Comparison of ENCODE assay signal across 27 mouse cellular contexts in the genomic region with DNA sequence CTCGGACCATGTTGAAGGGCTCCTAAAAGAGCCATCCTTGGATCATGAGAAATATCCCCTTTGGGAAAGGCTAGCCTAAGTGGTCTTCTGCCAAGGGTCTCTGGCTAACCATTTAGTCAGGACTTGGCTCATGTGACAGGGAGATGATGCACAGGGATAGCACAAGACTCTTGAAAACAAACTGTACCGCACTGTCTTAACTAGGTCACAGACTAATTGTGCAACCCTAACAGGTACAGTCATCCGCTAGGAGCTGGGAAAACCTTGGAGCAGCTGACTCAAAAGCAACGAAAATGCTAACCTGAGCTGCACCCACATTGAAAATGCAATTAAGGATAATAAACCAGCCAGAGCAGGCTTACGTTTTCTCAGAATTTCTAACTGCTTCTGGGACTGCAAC. TPM values are rescaled to one million over a fixed set of nuclear protein-coding genes. Genes with fewer than 3 reads are reported as not detected.
DNase-seq lines count a peak whose midpoint lies in the region; ATAC-seq and TF ChIP-seq lines count a peak whose summit lies in the region.
"Had no signal": no experiment of that assay in that cellular context is flagged by ENCODE, and none has a peak within 500 bp of the region (broad histone marks: within the 10 kb centered on the region; RNA-seq: fewer than 3 reads in every experiment).

No protein-coding gene starts in this region.

- no peaks in the 10 kb centered on the region for H3K9me3 ChIP-seq in liver, embryonic 16.5 days (replicated peaks; ENCODE audit: control insufficient read depth, low read length)
- no peaks in the 10 kb centered on the region for H3K9me3 ChIP-seq in liver, embryonic 12.5 days (replicated peaks)
- no peaks in the 10 kb centered on the region for H3K9me3 ChIP-seq in ES-Bruce4 (replicated peaks; ENCODE audit: control insufficient read depth, insufficient read depth, low read length, poor library complexity, severe bottlenecking)
- H3K9me3 ChIP-seq: embryonic facial prominence, embryonic 12.5 days; intestine, embryonic 15.5 days; kidney, embryonic 15.5 days; lung, embryonic 15.5 days; megakaryocyte, embryonic 14.5 days; midbrain, embryonic 13.5 days; stomach, embryonic 15.5 days had no signal

- H3K79me2 ChIP-seq in heart, adult 2 months (replicated peaks; ENCODE audit: control insufficient read depth, insufficient read depth, low read length), result no peaks in the 10 kb centered on the region

- no peak for TF ChIP-seq CTCF in ES-Bruce4 (IDR thresholded peaks at IDR 0.05; ENCODE audit: low read depth, low read length)
- no peak for TF ChIP-seq CTCF in heart, adult 2 months (IDR thresholded peaks at IDR 0.05)

- no peak for TF ChIP-seq EP300 in ES-Bruce4 (IDR thresholded peaks at IDR 0.05; ENCODE audit: insufficient read depth, low read depth, low read length)
- TF ChIP-seq EP300 in heart, adult 2 months (IDR thresholded peaks at IDR 0.05; ENCODE audit: insufficient read depth, low read depth, low read length), result no peak

- H3K4me2 ChIP-seq in liver, embryonic 16.5 days (ENCODE audit: low read depth, low read length), result no peak overlapping the region
- H3K4me2 ChIP-seq in liver, embryonic 12.5 days, result no peak overlapping the region
- H3K4me2 ChIP-seq: embryonic facial prominence, embryonic 12.5 days; heart, embryonic 13.5 days; hindbrain, embryonic 14.5 days; intestine, embryonic 15.5 days; kidney, embryonic 15.5 days; limb, embryonic 12.5 days; lung, embryonic 15.5 days; midbrain, embryonic 13.5 days; stomach, embryonic 15.5 days had no signal

- H3K9ac ChIP-seq in liver, embryonic 16.5 days (ENCODE audit: low read depth, low read length), result no peak overlapping the region
- H3K9ac ChIP-seq in liver, embryonic 12.5 days, result no peak overlapping the region
- no peak overlapping the region for H3K9ac ChIP-seq in ES-Bruce4 (ENCODE audit: low read depth, poor library complexity, severe bottlenecking)
- no peak overlapping the region for H3K9ac ChIP-seq in heart, adult 2 months (ENCODE audit: low read depth, low read length)
- H3K9ac ChIP-seq: embryonic facial prominence, embryonic 12.5 days; heart, embryonic 13.5 days; hindbrain, embryonic 14.5 days; intestine, embryonic 15.5 days; kidney, embryonic 15.5 days; limb, embryonic 12.5 days; liver, embryonic 14.5 days; lung, embryonic 15.5 days; midbrain, embryonic 13.5 days; stomach, embryonic 15.5 days had no signal

- no peaks in the 10 kb centered on the region for H3K27me3 ChIP-seq in liver, embryonic 16.5 days (ENCODE audit: control insufficient read depth, insufficient read depth, low read depth, low read length)
- no peaks in the 10 kb centered on the region for H3K27me3 ChIP-seq in liver, embryonic 12.5 days (replicated peaks)
- no peaks in the 10 kb centered on the region for H3K27me3 ChIP-seq in ES-Bruce4 (ENCODE audit: control insufficient read depth, insufficient read depth, low read length, poor library complexity, severe bottlenecking)
- H3K27me3 ChIP-seq in heart, adult 2 months (ENCODE audit: control insufficient read depth, insufficient read depth, low read length), result no peaks in the 10 kb centered on the region
- H3K27me3 ChIP-seq: embryonic facial prominence, embryonic 12.5 days; heart, embryonic 13.5 days; intestine, embryonic 15.5 days; kidney, embryonic 15.5 days; limb, embryonic 12.5 days; lung, embryonic 15.5 days; megakaryocyte, embryonic 14.5 days; midbrain, embryonic 13.5 days; stomach, embryonic 15.5 days had no signal

- DNase-seq in adrenal gland, adult 8-10 months, result peak; percentile 41
- DNase-seq in adrenal gland, postnatal 10 days, result no peak
- peak; percentile 54 for DNase-seq in fat pad, adult 2 months (ENCODE audit: extremely low read depth, low read depth, low spot score)
- no peak for DNase-seq in kidney, adult 9 months
- DNase-seq in heart, adult 2 months, result no peak
- DNase-seq: cerebellum, adult 11-12 months; gastrocnemius, postnatal 14 days; heart, adult 11 months; heart, postnatal 14 days; kidney, postnatal 36 days had no signal

- 0 out of 2 replicates have a peak, but pooled peaks have one; percentile 32 for ATAC-seq in liver, embryonic 16.5 days (ENCODE audit: low read depth)
- no peak for ATAC-seq in liver, embryonic 12.5 days
- ATAC-seq: forebrain, embryonic 14.5 days; intestine, embryonic 15.5 days; midbrain, embryonic 13.5 days had no signal

- intact Hi-C loops in heart, adult 2 months (cut with DNase I), result no loop called here

- WGBS in liver, embryonic 16.5 days (ENCODE audit: insufficient replicate concordance), result 57% methylated on average over 5 of the region's 5 CpGs
- WGBS in liver, embryonic 12.5 days (ENCODE audit: insufficient replicate concordance), result 65% methylated on average over 5 of the region's 5 CpGs
- 64% methylated on average over 5 of the region's 5 CpGs for WGBS in heart, adult 2 months

- TF ChIP-seq POLR2A in ES-Bruce4 (IDR thresholded peaks at IDR 0.05; ENCODE audit: insufficient read depth, low read length), result no peak
- no peak for TF ChIP-seq POLR2A in heart, adult 2 months (IDR thresholded peaks at IDR 0.05; ENCODE audit: insufficient read depth, low read depth, low read length)

- no peaks in the 10 kb centered on the region for H3K4me1 ChIP-seq in liver, embryonic 16.5 days (ENCODE audit: control insufficient read depth, low read depth, low read length)
- H3K4me1 ChIP-seq in liver, embryonic 12.5 days, result no peaks in the 10 kb centered on the region
- H3K4me1 ChIP-seq in ES-Bruce4 (ENCODE audit: control insufficient read depth, insufficient read depth, low read length), result peaks cover 10% of the 10 kb centered on the region
- H3K4me1 ChIP-seq in heart, adult 2 months (ENCODE audit: control insufficient read depth, insufficient read depth, low read length), result peaks cover 3% of the 10 kb centered on the region; the same call in 1 of the 2 replicates
- H3K4me1 ChIP-seq: embryonic facial prominence, embryonic 12.5 days; intestine, embryonic 15.5 days; limb, embryonic 12.5 days; lung, embryonic 15.5 days; midbrain, embryonic 13.5 days; stomach, embryonic 15.5 days had no signal

- no peak overlapping the region for H3K4me3 ChIP-seq in liver, embryonic 16.5 days (ENCODE audit: low read depth, low read length)
- no peak overlapping the region for H3K4me3 ChIP-seq in liver, embryonic 12.5 days
- no peak overlapping the region for H3K4me3 ChIP-seq in ES-Bruce4 (ENCODE audit: low read depth, low read length)
- no peak overlapping the region for H3K4me3 ChIP-seq in heart, adult 2 months
- H3K4me3 ChIP-seq: embryonic facial prominence, embryonic 12.5 days; heart, embryonic 13.5 days; intestine, embryonic 15.5 days; kidney, embryonic 15.5 days; limb, embryonic 12.5 days; lung, embryonic 15.5 days; megakaryocyte, embryonic 14.5 days; midbrain, embryonic 13.5 days; stomach, embryonic 15.5 days had no signal

- no peak overlapping the region for H3K27ac ChIP-seq in liver, embryonic 16.5 days (ENCODE audit: low read length)
- H3K27ac ChIP-seq in liver, embryonic 12.5 days, result no peak overlapping the region
- H3K27ac ChIP-seq in ES-Bruce4 (ENCODE audit: insufficient read depth, low read length), result 0 out of 2 replicates have a peak overlapping the region, but pooled peaks have one; percentile 8
- no peak overlapping the region for H3K27ac ChIP-seq in heart, adult 2 months
- H3K27ac ChIP-seq: embryonic facial prominence, embryonic 12.5 days; heart, embryonic 13.5 days; hindbrain, embryonic 14.5 days; intestine, embryonic 15.5 days; kidney, embryonic 15.5 days; limb, embryonic 12.5 days; liver, embryonic 14.5 days; lung, embryonic 15.5 days; midbrain, embryonic 13.5 days; stomach, embryonic 15.5 days had no signal

- no peaks in the 10 kb centered on the region for H3K36me3 ChIP-seq in liver, embryonic 16.5 days (ENCODE audit: control insufficient read depth, insufficient read depth)
- no peaks in the 10 kb centered on the region for H3K36me3 ChIP-seq in liver, embryonic 12.5 days
- no peaks in the 10 kb centered on the region for H3K36me3 ChIP-seq in ES-Bruce4 (ENCODE audit: control insufficient read depth, insufficient read depth, low read length, poor library complexity, severe bottlenecking)
- H3K36me3 ChIP-seq in heart, adult 2 months (ENCODE audit: control insufficient read depth, insufficient read depth, low read length), result no peaks in the 10 kb centered on the region
- H3K36me3 ChIP-seq: embryonic facial prominence, embryonic 12.5 days; heart, embryonic 13.5 days; intestine, embryonic 15.5 days; kidney, embryonic 15.5 days; limb, embryonic 12.5 days; lung, embryonic 15.5 days; midbrain, embryonic 13.5 days; stomach, embryonic 15.5 days had no signal

RNA-seq across cellular contexts. Expression of gene Bcl2l10, which starts 18.6 kb away (rescaled TPM):
- under 1 TPM in 2 of 4 experiments, not detected in 2; 0.41 to 0.97 TPM for total RNA-seq in adrenal gland, adult 8-10 months (2022)
- total RNA-seq in adrenal gland, postnatal 10 days (2021), result under 1 TPM in 1 of 2 experiments, not detected in 1; 0.33 TPM
- not detected in 2 replicates for polyA plus RNA-seq in liver, embryonic 16.5 days (2015; fragmentation: Nextera tagmentation; extraction: Ambion mirVana)
- polyA plus RNA-seq in liver, embryonic 12.5 days (2016; fragmentation: Nextera tagmentation; extraction: Ambion mirVana), result not detected in 2 replicates
- not detected in 2 replicates for polyA plus RNA-seq in ES-Bruce4 (2011; ENCODE audit: insufficient read depth, insufficient read length, low read depth, missing spikeins)
- total RNA-seq in heart, adult 2 months (2021), result not detected
- polyA plus RNA-seq in heart, adult 2 months (2012; rRNA removed), result 0.15 TPM in 1 of 2 replicates, not detected in the other
- total RNA-seq: gastrocnemius, postnatal 14 days; heart, postnatal 14 days had no signal
- polyA plus RNA-seq: embryonic facial prominence, embryonic 12.5 days; forebrain, embryonic 14.5 days; heart, embryonic 13.5 days; hindbrain, embryonic 14.5 days; intestine, embryonic 15.5 days; kidney, embryonic 15.5 days; limb, embryonic 12.5 days; liver, embryonic 14.5 days; lung, embryonic 15.5 days; midbrain, embryonic 13.5 days; neural tube, embryonic 14.5 days; stomach, embryonic 15.5 days; thymus, postnatal 0 days had no signal

RNA-seq across cellular contexts. Expression of gene Mapk6, which starts 43.6 kb away (rescaled TPM):
- 10 to 100 TPM; 31.4 to 49.5 (median 36.9) TPM for total RNA-seq in adrenal gland, adult 8-10 months (2022)
- total RNA-seq in adrenal gland, postnatal 10 days (2021), result 10 to 100 TPM; 34.6 to 35.1 TPM
- polyA plus RNA-seq in liver, embryonic 16.5 days (2015; fragmentation: Nextera tagmentation; extraction: Ambion mirVana), result 14.3 and 15.5 TPM in 2 replicates
- 33.3 and 36.5 TPM in 2 replicates for polyA plus RNA-seq in liver, embryonic 12.5 days (2016; fragmentation: Nextera tagmentation; extraction: Ambion mirVana)
- 130 and 147 TPM in 2 replicates for polyA plus RNA-seq in ES-Bruce4 (2011; ENCODE audit: insufficient read depth, insufficient read length, low read depth, missing spikeins)
- total RNA-seq in heart, adult 2 months (2021), result 10 to 100 TPM; 25.6 to 26.8 TPM
- polyA plus RNA-seq in heart, adult 2 months (2012; rRNA removed), result 11.2 and 22.3 TPM in 2 replicates

Comparison
In these comparisons a context has a peak if more than half of its experiments do, and no peak if none do; other contexts are left out.
1. DNase-seq: peak in adrenal gland, adult 8-10 months (single experiment) and fat pad, adult 2 months (single experiment); none in adrenal gland, postnatal 10 days (single experiment), kidney, adult 9 months (single experiment) and heart, adult 2 months (0 of 2).